Mouse (Mus musculus): ENCODE results near the gene Gm20422.

- no peak for TF ChIP-seq CTCF (IDR thresholded peaks at IDR 0.05; ENCODE audit: low read depth)
- no peak for TF ChIP-seq EP300 (IDR thresholded peaks at IDR 0.05; ENCODE audit: low read depth)
Observed at GRCm38 (mm10) chr8:69701810-69702209, 72.9 kb downstream of the Gm20422 start.

Data from liver, postnatal 0 days (tissue).